Mouse (Mus musculus) heart, embryonic 11.5 days (tissue): ENCODE measurements around the gene 1810009A15Rik. TPM values are rescaled to one million over a fixed set of nuclear protein-coding genes. Genes with fewer than 3 reads are reported as not detected.
"Not testable (repeated sequence)": the region's sequence is repeated elsewhere in the genome, so short reads cannot be mapped to it uniquely, and the experiment has no call there.

ENCODE experiments used
- ATAC-seq: fragments of 200-750 bp; cut with Nextera tagmentation; replicated peaks from 2 replicates; pipeline ENCODE4 v1.8.0; 2017; ENCODE audit warnings: moderate library complexity; ENCODE audit not compliant: insufficient number of reproducible peaks, low FRiP score, low TSS enrichment
- H3K27ac ChIP-seq: fragments of 300-500 bp; sonication (generic); 2 replicates; pipeline ENCODE4 v1.5.1; 2014; ENCODE audit warnings: mild to moderate bottlenecking, low read depth, low read length
- H3K27me3 ChIP-seq: fragments of 300-500 bp; sonication (generic); 2 replicates; pipeline ENCODE4 v1.6.1; 2014; ENCODE audit warnings: mild to moderate bottlenecking, low read length, mixed read lengths; ENCODE audit not compliant: control insufficient read depth, insufficient read depth
- H3K36me3 ChIP-seq: fragments of 300-500 bp; sonication (generic); 2 replicates; pipeline ENCODE4 v1.6.1; 2014; ENCODE audit warnings: mild to moderate bottlenecking, low read length, moderate library complexity, mixed read lengths; ENCODE audit not compliant: control insufficient read depth, insufficient read depth
- H3K4me1 ChIP-seq: fragments of 300-500 bp; sonication (generic); 2 replicates; pipeline ENCODE4 v1.6.1; 2014; ENCODE audit warnings: low read length; ENCODE audit not compliant: control insufficient read depth, insufficient read depth
- H3K4me2 ChIP-seq: fragments of 300-500 bp; sonication (generic); 2 replicates; pipeline ENCODE4 v1.6.1; 2014; ENCODE audit warnings: mild to moderate bottlenecking, moderate library complexity
- H3K4me3 ChIP-seq: fragments of 300-500 bp; sonication (generic); 2 replicates; pipeline ENCODE4 v1.5.1; 2014; ENCODE audit warnings: low read depth, low read length
- H3K9ac ChIP-seq: fragments of 300-500 bp; sonication (generic); 2 replicates; pipeline ENCODE4 v1.6.1; 2014; ENCODE audit warnings: mild to moderate bottlenecking, low read depth, low read length, moderate library complexity
- H3K9me3 ChIP-seq: fragments of 300-500 bp; sonication (generic); replicated peaks from 2 replicates; pipeline ENCODE4 v1.6.1; 2016; ENCODE audit warnings: low read length; ENCODE audit not compliant: control insufficient read depth
- WGBS: fragments of 180-500 bp; shearing (Covaris S2); extraction: QIAGEN DNeasy Blood & Tissue Kit; methylation state at CpG from one replicate; pipeline ENCODE4 v1.1.7; 2014; ENCODE audit not compliant: insufficient replicate concordance; 5-methylcytosine and 5-hydroxymethylcytosine counted together
- polyA plus RNA-seq: library from polyadenylated mRNA; unstranded; fragments of >200 nt; fragmentation: Nextera tagmentation; extraction: Ambion mirVana; gene quantifications from 2 replicates; pipeline ENCODE4 v1.2.1, GENCODE M21; 2014

Gene 1810009A15Rik
- polyA plus RNA-seq, 1 experiment from 2014 or later, result 77.5 TPM

DNA sequence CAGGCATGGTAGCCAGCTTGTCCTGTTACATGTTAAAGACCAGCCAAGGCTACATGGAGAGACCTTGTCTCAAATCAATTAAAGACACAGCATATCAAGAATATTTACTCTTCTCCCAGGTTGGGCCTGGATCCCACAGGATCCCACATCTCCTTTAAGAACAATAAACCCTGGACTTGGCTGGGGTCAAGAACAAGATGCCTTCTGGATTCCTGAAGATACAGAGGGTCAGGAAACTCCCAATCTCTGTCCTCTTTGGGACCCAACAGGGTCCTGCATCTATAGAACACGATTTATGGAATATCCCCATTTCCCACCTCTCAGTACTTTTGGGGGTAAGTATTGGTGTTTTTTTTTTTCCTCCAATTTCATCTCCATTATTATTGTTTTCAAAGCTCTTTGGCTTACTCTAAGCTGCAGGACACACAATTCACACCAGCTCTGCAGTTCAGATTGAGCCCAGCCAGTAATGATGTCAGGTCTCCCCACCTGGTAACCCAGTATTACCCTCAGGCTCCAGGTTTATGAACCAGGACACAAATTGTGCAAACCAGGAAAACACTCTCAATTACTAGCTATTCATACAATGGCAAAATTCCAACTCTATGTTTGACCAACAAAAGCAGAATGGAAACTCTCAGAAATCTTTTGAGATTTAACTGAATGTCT, 1.6 kb upstream of the 1810009A15Rik start:
- peak overlapping the region; percentile 84; the same call in 1 of the 2 replicates for H3K27ac ChIP-seq
- H3K36me3 ChIP-seq, result 0 out of 2 replicates have a peak, but pooled peaks cover 2% of the 10 kb centered on the region
- H3K4me1 ChIP-seq, result 0 out of 2 replicates have a peak, but pooled peaks cover 6% of the 10 kb centered on the region
- 64% methylated on average over 1 of the region's 1 CpGs for WGBS
- ATAC-seq, result no peak
- no peak overlapping the region for H3K4me3 ChIP-seq
- H3K27me3 ChIP-seq, result no peaks in the 10 kb centered on the region
- peak overlapping the region; percentile 88; the same call in 1 of the 2 replicates for H3K9ac ChIP-seq
- H3K9me3 ChIP-seq, result no peaks in the 10 kb centered on the region
- H3K4me2 ChIP-seq, result peak overlapping the region; percentile 87; the same call in 1 of the 2 replicates

DNA sequence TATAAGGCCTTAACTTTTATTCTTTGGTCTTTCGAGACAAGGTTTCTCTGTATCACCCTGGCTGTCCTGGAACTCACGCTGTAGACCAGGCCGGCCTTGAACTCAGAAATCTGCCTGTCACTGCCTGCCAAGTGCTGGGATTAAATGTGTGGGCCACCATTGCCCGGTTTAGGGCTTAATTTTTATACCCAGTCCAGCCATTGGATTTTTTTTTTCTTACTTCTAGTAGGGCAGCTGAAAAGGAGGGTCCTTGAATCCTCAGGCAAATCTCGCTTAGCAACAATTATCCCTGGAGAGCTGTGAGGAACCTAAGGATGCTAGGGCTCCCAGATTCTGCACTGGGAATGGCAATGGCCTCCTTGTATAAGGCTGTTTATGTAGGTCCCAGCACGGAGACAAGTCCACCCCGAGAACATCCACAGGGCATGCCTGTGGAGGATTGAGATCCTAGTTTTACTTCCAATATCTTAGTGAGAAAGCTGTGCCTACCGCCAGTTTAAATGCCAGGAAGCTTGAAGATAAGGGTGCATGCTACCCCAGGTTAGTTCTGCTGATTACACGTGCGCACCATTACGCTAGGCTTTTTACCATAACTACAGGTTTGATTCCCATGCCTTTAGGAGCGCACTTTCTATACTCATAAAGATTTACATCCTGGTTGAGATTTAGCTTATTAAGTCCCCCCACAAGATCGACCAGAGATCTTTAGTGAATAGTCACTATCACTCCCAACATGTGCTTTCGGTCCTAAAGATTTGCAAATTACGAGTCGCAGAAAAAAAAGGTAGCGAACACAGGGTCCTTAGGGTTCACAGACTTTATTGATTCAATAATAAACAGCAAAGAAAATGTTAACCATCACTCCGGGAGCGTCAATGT, 829 bp upstream of the 1810009A15Rik start:
- Histone ChIP-seq H3K4me3 (peak overlapping the region; percentile 75), H3K9me3 (no peaks in the 10 kb centered on the region), H3K27me3 (no peaks in the 10 kb centered on the region), H3K9ac (peak overlapping the region; percentile 88), H3K27ac (peak overlapping the region; percentile 84), H3K36me3 (0 out of 2 replicates have a peak, but pooled peaks cover 2% of the 10 kb centered on the region), H3K4me2 (peak overlapping the region; percentile 87), H3K4me1 (0 out of 2 replicates have a peak, but pooled peaks cover 6% of the 10 kb centered on the region)
- ATAC-seq, result no peak
- WGBS, result 17% methylated on average over 19 of the region's 19 CpGs

DNA sequence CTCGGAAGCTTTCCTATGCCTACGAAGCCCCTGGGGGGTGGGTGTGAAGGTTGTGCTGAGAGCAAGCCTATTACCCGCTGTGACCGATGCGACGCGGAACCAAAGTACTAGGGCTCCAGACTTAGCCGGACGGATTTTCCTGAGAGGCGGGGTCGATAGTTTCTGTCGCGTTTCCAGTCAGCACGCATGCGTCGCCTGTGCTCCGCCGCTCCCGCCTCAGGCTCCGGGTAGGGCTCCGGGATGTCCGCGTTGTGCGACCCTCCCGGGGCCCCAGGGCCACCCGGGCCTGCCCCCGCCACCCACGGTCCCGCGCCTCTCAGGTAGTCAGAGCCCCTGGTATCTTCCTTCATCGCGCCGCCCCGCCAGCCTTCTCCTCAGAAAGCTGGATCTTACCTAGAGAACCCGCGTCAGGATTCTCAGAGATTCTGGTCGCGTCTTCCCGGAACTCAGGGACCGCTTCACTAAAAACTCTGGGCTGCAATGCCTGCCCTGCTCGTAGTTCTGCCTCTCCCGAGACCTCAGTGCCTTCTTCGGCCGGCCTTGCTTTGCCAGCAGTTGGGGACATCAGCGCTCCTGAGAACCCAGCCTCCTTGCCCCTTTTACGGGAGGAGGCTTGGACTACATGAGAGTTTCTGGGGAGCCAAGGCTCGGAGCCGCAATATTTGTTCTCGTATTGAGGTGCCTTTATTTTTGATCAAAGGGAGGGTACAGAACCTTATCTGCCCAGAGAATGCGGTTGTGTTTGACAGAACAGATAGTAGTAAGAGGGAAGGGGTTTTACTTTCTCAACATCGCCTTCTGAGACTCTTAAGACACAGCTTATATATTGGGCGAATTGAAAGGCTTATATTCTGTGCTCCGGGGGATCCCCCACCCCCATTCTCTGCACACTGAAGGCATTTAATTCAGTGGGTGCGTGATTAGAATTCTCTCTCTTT, 4.4 kb downstream of the 1810009A15Rik start, which contains the start of gene Ints5:
TSS of gene Ints5 (plus strand) at position 177 of the 938 bp plus-strand sequence.
- Histone ChIP-seq H3K27me3 (no peaks in the 10 kb centered on the region), H3K4me1 (peaks cover 11% of the 10 kb centered on the region), H3K4me3 (peak within 1 kb of the TSS; percentile 83), H3K36me3 (0 out of 2 replicates have a peak, but pooled peaks cover 13% of the 10 kb centered on the region), H3K4me2 (peak within 1 kb of the TSS; percentile 93), H3K27ac (peak within 1 kb of the TSS; percentile 79), H3K9ac (peak within 1 kb of the TSS; percentile 92), H3K9me3 (no peaks in the 10 kb centered on the region)
- WGBS, result 2% methylated on average over 54 of the region's 54 CpGs
- peak; percentile 60; the same call in 1 of the 2 replicates for ATAC-seq

DNA sequence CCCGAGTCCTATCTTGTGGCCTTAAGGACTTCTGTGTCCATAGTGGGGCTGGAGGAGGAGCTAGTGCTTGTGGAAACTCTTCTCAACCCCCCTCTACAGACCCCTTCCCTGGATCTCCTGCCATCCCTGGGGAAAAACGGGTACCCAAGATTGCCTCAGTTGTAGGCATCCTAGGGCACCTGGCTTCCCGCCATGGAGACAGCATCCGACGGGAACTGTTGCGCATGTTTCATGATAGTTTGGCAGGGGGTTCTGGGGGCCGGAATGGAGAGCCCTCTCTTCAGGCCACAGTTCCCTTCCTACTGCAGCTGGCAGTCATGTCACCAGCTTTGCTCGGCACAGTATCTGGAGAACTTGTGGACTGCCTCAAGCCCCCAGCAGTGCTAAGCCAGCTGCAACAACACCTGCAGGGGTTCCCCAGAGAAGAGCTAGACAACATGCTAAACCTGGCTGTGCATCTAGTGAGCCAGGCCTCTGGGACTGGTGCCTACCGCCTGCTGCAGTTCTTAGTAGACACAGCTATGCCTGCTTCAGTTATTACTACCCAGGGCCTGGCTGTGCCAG, 6.8 kb downstream of the 1810009A15Rik start:
- Histone ChIP-seq H3K36me3 (0 out of 2 replicates have a peak, but pooled peaks cover 13% of the 10 kb centered on the region), H3K9me3 (no peaks in the 10 kb centered on the region), H3K27ac (no peak overlapping the region), H3K4me1 (peaks cover 14% of the 10 kb centered on the region), H3K4me2 (no peak overlapping the region), H3K9ac (no peak overlapping the region), H3K27me3 (no peaks in the 10 kb centered on the region), H3K4me3 (no peak overlapping the region)
- no peak for ATAC-seq
- WGBS, result 95% methylated on average over 9 of the region's 9 CpGs

DNA sequence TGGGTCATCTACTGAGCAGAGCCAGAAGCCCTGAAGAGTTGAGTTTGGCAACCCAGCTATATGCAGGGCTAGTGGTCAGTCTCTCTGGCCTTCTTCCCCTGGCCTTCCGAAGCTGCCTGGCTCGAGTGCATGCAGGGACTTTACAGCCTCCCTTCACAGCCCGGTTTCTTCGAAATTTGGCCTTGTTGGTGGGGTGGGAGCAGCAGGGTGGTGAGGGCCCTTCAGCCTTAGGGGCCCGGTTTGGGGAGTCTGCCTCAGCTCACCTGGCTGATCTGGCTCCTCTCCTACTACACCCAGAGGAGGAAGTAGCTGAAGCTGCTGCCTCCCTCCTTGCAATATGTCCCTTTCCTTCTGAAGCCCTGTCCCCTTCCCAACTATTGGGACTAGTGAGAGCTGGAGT, 7.6 kb downstream of the 1810009A15Rik start:
- H3K27ac ChIP-seq, H3K4me3 ChIP-seq, H3K9ac ChIP-seq, H3K27me3 ChIP-seq, H3K4me2 ChIP-seq, H3K9me3 ChIP-seq, ATAC-seq: not testable (repeated sequence)
- WGBS, result 86% methylated on average over 5 of the region's 5 CpGs
- H3K4me1 ChIP-seq, result peaks cover 14% of the 10 kb centered on the region
- 0 out of 2 replicates have a peak, but pooled peaks cover 11% of the 10 kb centered on the region for H3K36me3 ChIP-seq

DNA sequence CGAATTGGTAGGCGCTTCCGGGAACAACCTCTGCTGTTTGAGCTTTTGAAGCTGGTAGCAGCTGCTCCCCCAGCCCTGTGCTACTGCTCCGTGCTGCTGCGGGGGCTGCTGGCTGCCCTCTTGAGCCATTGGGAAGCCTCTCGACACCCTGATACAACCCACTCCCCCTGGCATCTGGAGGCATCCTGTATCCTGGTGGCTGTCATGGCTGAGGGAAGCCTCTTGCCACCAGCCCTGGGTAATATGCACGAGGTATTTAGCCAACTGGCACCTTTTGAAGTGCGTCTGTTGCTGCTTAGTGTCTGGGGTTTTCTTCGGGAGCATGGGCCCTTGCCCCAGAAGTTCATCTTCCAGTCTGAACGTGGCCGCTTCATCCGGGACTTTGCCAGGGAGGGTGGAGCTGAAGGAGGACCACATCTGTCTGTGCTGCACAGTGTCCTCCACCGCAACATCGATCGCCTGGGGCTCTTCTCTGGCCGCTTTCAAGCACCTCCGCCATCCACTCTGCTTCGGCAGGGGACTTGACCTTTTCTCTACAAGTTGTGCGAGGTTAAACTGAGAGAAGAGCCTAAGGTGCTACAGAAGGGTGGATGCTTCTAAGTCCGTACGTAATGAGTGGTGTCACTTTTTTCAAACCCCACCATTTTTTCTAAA, 8.7 kb downstream of the 1810009A15Rik start:
- H3K27ac ChIP-seq, result peak overlapping the region; percentile 91
- not testable (repeated sequence) for H3K9me3 ChIP-seq, H3K27me3 ChIP-seq
- peak; percentile 27; the same call in 1 of the 2 replicates for ATAC-seq
- peaks cover 14% of the 10 kb centered on the region for H3K4me1 ChIP-seq
- H3K36me3 ChIP-seq, result peaks cover 11% of the 10 kb centered on the region; the same call in 1 of the 2 replicates
- WGBS, result 26% methylated on average over 21 of the region's 21 CpGs
- peak overlapping the region; percentile 82 for H3K4me2 ChIP-seq
- H3K9ac ChIP-seq, result peak overlapping the region; percentile 69
- peak overlapping the region; percentile 98 for H3K4me3 ChIP-seq

DNA sequence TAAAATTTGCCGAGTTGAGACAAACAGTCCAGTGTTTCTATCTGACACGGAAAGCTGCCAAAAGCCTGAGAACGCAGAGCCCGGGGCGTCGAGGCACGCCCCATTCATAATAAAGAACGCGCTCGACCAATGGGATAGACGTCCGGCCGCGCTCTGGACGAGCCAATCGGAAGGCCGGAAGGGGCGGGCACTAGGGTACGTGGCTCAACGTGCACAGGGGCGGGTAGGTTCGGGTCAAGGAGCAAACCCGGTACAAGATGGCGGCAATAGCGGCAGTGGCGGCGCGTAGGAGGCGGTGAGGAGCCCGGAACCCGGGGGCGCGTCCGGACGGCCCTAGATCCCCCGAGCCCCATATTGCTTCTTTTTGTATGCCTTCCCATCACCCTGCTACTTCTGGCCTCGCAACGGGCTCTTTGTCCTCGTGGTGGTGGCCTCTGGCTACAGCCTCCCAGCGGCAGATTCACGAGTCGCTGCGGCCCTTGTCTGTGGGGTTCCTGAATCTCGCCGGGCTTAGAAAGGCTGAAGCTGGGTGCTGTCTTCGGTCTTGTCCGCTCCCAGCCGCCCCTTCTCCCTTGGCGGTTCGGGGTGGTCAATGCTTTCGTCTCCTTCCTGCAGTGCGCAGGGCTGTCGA, 9.3 kb downstream of the 1810009A15Rik start, which contains the start of gene Ganab:
TSS of gene Ganab (plus strand) at position 207 of the 631 bp plus-strand sequence.
- H3K9me3 ChIP-seq, result no peaks in the 10 kb centered on the region
- ATAC-seq, result peak; percentile 98
- peak within 1 kb of the TSS; percentile 97 for H3K9ac ChIP-seq
- peaks cover 14% of the 10 kb centered on the region for H3K4me1 ChIP-seq
- WGBS, result under 1% methylated on average over 52 of the region's 53 CpGs
- peak within 1 kb of the TSS; percentile 98 for H3K4me3 ChIP-seq
- H3K27ac ChIP-seq, result peak within 1 kb of the TSS; percentile 91
- H3K36me3 ChIP-seq, result peaks cover 14% of the 10 kb centered on the region
- H3K4me2 ChIP-seq, result peak within 1 kb of the TSS; percentile 82
- no peaks in the 10 kb centered on the region for H3K27me3 ChIP-seq
